Mouse (Mus musculus) fat pad, adult 2 months (tissue): Measurements from ENCODE around the gene Cytip.

Source experiments
- DNase-seq: peaks from one replicate; pipeline ENCODE4 v3.0.0-alpha.2; 2011; ENCODE audit warnings: low read depth, low spot score; ENCODE audit errors: extremely low read depth

The Cytip gene

DNA sequence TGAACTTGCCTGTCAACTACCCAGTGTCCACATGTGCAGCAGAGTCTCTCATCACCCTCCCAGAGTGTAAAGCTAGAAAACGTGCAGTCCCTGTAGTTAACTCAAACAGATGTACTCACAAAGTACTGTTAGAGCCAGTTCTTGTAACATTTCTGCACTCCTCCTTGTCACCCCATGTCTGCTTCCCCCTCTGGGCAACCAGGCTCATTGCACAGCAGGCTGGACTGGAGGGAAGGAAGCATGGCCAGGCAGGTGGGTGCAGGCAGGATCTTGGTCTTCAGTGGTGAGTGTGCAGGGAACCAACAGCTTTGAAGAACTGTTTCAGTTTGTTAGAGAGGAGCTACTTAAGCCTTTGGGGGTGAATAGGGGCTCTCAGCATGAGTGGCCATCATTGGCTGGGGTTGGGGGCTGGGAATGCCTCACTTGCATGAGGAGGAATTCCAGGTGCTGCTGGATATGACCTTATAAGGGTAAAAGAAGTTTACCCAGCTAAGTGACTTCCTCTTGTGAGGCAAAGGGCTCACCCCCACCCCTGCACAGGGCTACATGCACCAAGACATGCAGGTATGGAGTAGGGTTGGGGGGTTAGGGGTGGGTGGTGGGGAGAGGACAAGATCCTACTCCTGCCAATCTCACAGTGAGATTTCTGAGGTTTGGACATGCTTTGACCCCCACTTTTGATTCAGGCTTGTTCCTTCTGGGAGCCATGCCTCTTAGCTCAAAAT, 31.7 kb downstream of the Cytip start:
- no peak for DNase-seq

DNA sequence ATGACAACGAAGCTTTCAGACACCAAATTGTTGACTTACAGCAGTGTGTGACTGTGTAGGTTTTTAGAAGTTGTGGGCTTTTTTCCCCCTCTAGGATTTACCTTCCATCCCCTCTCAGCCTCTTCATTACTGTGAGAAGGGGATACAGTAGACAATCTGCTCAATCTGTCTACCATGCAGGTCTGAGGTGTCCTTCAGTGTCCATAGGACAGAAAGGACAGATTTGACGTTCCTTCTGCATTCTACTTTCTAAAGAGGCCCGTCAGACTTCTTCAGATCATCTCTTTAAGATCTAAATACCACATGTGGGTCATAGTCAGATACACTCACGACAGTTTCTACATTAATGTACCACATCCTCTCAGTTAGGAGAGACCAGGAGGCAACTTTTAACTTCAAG, 33.5 kb downstream of the Cytip start:
- no peak for DNase-seq

DNA sequence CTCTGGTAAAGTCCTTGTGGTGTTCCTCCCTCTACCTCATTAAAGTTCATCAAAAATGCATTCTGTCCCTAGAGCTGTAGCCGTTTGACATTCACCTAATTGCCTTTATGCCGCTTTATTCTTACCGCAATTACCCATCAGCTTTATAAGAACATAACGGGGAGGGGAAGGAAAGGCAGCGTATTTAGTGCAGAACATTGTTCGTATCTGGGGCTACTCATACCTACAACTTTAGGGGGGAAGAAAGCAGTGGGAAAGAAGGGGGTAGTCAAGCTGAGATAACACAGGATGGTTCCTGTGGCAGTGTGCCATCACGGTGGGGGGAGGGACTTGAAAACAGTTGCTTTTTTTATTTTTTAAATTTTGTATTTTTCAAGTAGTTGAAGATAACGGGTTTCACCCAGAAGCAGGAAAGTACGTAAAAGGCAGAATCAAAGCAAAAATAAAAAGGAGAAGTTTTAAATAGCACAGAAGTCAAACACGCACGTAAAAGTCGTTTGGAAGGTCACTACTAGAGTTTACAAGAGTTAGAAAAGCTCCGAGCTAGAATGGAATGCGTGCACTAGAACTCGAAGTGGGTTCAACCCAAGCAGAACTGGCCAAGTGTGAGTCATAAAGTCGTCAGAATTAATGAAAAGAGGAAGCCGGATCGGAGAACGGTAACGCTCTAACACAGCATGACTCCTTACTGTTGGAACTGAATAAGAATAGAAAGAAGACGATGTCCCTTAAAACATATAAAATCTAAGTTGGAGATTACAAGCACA, 34.6 kb downstream of the Cytip start:
- no peak for DNase-seq

DNA sequence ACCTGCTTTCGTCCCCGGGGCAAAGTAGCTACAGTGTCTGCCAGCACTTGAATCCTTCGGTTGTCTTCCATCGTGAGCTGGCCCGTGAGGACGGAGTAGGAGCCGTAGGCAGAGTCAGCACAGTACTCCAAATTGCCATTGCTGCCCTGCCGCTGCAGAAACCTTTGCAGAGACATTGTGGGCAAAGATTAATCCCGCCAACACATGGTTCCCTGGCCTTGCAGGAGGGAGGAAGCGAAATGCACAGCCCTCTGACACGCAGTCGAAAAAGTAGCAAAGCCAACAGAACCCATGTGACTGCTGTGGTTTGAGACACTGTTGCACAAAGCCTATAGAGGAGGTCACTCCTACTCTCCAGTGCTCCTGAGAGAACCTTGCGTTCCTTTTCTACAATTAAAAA, 35.5 kb downstream of the Cytip start:
- no peak for DNase-seq

DNA sequence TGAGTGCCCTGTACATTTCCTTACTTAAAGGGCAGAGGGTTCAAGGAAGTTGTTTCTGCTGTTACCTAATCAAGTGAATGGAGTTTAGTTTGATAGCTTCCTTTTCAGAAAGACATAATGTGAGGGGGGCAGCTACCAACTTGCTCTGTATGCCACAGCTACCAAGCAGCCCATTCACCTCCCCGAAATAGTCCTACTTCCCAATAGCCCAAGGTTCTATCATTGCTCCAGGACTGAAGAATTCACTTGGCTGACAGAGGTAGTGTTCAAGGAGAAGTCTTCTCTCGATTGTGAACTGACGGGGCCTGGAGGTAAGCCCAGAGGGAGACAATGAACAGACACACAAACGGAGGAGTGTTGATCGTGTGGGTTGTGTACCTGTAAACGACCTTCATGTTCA, 36.2 kb downstream of the Cytip start:
- no peak for DNase-seq

DNA sequence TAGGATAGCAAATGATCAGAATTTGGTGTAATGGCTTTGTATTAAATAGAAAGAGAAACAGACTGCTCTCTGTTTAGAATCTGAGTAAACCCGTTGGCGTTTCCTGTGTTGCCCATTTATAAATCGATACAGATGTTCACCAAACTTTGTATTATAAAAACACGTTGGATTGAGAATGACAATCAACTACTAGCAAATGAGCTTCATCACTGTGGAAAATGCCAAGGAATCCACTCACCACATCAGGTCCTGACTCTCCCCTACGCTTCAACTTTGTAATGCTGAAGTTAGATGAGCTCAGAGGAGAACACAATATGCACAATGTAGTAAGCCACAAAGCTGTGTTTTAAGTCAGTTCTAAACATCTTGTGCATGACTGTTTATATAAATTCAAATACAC, 36.8 kb downstream of the Cytip start:
- no peak for DNase-seq

DNA sequence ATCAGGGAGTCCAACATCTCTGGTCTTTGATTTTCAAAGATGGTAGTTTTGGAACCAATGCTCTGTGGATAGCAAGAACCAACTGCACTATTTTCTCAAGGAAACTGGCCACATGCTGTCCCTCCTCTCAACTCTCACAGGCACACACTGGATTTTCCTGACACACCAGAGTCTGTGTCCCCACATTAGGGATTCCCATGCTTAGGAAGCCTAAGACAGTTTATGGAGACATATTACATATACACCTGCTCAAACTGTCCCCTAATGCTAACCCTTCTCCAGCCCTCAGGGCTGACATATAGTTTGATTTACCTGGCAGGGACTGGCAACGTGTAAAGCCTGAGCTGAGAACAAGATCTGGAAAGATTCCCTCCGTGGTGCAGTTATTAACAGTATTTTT, 37.2 kb downstream of the Cytip start:
- no peak for DNase-seq

DNA sequence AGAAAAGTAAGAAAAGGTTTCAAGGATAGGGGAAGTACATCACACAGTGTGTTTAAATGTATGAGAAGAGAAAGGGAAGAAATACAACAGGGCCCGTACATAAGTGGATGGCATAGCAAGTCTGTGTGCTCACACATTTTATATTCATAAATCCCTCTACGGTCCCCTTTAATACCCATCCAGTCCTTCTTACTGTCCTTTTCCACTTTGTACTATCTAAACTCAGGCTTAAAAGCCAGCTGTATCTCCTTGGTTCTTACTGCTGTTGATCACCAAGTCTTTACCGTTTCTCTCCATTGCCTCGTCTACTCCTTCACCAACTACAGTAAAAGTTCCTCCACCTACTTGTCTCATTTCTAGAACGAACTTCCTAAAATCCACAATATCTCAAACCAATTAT, 37.9 kb downstream of the Cytip start:
- no peak for DNase-seq

DNA sequence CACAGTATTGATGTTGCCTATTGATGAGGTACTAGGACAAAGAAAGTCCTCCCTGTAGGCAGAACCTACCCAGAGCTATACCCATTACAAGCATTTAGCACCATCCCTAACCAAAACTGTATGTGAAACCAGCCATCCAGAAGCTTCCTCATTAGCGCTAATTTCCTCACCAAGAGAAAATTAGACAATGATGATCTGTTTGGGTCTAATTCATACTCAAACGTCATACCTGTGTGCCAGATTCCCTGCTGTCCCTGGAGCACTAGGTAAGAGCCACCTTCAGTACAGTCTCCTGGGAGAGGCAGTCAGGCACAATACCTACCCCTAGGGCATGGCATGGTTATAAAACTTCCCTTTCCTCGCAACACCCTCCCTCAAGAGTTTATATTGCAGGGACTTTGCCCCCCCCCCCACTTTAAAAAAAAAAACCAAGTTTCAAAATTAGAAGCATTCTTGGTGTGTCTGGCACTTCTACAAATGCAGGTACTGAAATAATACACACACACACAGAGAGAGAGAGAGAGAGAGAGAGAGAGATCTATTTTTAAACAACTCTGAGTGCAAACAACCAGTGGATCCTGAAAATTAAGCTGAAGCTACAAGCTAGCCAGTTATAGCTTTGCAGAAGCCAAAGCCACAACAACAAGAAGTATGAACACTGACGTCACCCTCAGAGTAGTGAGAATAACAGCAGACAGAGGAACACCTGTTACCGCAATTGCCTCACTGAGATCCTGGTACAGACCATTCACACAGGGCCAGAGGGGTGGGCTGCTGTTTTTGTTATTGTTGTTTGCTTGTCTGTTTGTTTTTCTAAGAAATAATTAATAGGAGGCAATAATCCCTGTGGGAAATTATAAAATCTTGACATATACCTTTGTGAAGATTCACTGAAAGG, 38.6 kb downstream of the Cytip start:
- no peak for DNase-seq

DNA sequence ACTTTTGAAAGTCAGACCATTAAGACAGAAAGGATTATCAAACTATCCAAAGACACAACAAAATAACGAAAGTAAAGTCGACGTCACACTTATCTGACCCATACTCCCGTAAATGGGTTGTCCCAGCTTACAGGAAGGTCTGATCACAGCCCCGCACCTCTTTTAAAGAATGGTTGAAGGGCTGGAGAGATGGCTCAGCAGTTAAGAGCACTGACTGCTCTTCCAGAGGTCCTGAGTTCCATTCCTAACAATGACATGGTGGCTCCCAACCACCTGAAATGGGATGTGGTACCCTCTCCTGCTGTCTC, 39.3 kb downstream of the Cytip start:
- no peak for DNase-seq

DNA sequence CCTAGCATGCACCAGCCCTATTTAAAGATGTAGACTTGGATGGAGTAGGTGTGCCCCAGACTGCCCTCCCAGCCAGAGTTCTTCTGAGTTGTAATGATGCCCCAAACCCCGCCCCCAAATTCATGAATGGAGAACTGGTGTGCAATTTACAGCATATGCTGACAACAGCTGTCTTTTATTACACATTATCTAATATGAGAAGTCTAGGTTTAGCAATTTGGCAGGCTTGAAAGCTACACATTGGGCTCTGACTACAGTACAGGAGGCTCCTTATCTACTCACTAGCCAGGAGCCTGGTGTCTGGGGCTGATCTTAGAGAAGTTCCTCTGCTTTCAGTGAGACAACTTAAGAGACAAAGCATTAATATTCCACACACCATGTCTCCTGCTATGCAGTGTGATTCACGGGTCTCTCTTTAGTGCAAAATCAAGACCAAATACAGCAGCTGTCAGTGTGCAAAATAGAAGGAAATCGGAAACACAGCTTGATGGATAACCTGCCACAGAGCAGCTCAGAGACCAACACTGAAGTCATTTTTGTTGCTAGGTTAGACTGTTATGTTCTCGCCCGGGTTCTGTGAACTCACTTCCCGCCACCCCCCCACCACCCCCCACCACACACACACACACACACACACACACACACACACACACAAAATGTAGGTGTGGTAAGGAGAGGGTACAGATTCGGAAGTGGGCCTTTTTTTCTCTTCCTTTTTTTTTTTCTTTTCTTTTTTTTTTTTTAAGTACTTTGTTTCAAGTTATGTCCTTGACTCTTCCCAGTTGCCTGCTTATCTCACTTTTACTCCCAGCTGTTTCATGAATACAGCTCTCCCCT, 39.8 kb downstream of the Cytip start:
- DNase-seq = no peak

DNA sequence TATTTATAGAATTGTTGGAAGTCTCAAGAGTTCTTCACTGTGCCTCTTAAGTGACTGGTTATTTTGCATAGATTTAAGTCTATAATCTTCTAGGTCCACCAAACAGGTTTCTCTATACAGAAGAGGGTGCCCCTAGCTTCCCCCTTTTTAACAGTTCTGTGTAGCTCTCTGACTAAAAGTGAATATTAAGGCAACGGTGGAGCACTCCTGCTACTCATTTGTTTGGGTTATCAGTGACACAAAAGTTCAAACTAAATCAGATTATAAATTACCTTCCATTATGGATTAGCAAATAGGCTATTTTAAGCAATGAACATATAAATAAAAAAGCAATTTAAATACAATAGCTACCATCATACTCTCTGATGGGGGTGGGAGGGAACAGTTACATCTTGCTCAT, 40.8 kb downstream of the Cytip start:
- no peak for DNase-seq

DNA sequence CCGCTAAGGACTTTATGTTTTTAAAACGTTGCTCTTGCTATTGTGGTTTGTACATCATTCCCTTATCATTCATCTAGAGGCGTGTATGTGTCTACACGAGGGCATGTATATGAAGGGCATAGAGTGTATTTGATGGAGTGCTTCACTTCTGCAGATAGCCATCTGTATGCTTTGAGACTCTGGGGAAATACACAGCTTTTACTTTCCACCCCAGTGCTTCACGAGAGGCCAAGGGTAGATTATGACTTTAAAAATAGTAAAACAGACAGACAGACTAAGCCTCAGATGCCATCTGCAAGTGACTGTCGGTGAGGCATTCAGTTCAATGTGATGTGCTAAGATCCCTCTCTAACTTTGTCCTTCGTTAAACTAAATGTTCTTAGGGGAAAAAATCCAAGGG, 41.6 kb downstream of the Cytip start:
- no peak for DNase-seq

DNA sequence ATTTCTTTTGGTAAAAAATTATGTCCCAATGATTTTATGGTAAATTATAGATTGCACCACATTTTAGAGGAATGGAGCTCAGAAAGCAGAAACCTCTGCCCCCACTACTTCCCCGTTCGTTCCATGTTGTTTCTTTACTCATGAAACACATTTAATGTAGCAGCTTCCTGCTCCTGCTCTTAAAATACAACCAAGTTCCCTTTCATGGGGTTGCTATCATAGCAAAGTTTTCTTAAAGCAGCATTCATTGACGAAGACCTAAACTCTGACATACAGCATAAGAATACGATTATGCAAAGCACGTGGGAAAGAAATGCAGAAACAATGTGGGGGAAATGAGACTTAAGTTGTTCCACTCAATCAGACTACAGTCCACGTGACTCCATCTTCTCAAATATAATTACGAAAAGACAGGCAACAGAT, 45.3 kb downstream of the Cytip start:
- DNase-seq = no peak

DNA sequence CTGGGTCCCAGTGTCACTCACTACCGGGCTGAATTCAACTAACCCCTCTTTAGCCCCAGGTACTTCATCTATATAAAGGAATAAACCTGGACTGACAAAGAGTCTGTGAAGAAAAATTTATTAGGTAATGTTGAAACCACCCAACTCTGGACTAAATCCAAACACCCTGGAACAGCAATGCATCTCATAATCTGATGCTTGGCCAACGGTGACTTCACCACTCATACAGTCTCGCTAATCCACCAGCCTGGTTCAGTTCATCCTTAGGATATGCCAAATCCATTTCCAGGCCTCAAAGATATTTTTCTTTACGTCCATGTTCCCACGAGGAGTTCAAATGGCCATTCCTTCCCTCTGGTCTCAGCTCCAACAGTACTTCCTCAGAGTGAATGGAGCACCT, 48.8 kb downstream of the Cytip start:
- DNase-seq = no peak

DNA sequence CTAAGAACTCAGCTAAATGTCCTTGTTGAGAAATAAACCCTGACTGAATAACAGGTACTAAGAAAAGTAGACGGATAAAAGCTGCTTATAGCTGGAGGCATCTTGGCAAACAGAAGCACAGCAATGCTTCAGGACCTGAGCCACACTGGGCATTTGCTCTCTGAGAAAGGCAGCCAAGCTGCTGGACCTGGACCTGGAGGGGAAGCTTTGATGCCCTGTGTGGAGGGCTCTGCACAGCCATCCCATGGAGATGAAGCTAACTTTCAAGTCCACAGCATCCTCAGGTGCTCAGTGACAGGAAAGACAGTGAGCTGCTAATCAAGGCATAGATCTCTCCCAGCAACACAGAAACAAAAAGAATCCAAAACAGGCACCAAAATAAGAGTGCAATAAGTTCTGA, 54.8 kb downstream of the Cytip start:
- DNase-seq = no peak

DNA sequence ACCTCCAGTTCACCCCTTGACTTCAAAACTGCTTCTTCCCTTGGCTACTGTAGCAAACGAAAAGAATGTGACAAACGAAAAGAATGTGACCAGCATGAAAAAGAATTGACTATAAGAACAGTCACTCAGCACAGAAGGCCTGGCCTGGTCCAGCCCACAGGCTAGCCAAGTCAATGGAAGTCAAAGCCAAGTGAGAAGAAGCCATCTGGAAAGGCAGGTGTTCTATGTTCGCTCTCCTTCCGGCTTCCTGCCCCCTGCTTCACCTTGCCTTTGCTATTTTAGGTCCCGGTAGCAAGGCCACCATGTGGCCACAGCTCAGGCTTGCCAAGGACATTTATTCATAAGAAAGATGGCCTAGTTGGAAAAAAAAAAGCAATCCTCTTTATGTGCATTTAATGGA, 56.7 kb downstream of the Cytip start:
- DNase-seq = no peak

DNA sequence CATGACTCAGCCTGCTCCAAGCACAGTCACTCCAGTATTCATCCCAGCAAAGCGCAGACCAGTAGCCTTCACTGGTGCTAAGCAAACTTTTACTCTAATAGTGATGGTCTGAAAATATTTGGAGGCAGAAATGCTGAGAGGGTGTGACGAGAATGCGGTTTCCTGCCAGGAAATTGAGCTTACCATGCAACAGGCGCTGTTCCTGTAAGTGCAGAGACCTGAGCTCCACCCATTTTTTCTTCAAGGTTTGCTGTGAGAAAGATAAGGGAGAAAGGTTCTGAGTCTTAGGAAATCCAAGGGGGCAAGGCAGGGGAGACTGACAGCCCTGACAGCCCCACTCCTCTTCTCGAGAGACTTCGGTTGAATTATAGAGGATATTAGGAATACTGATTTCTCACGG, 57.7 kb downstream of the Cytip start:
- no peak for DNase-seq

DNA sequence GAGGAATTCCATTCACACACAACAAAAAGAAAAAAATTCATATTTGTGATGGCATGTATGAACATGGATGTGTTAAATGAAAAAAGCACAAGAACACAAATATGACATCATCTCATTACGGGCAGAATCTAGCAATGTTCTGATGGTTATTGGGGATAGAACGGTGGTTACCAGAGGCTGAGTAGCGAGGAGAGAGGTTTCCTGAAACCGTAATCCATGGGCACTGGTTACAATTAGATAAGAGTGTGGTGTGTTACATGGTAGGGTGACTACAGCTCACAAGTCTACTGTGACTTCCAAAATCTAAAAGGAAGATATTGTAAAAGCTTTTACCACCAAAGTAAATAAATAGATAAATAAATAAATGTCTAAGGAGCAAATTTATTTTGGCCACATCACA, 58.8 kb downstream of the Cytip start:
- DNase-seq = no peak

DNA sequence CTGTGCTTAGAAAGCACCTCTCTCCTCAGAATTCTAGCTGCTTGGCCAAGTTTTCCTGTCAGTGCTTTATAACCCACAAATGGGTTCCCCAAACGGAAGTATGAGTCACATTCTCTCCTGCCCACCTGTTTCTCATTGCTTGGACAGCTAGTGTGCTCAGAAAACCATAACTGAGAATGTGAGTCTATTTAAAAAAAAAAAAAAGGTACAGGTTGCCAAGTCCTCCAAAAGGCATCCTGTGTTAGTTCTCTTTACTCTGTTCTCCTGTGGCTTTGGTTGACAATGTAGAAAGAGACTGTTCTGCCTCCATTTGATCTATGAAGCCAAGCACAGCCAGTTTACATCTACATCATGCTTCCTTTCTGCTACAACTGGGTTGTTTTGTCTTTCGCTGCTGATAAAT, 60.3 kb downstream of the Cytip start:
- no peak for DNase-seq

DNA sequence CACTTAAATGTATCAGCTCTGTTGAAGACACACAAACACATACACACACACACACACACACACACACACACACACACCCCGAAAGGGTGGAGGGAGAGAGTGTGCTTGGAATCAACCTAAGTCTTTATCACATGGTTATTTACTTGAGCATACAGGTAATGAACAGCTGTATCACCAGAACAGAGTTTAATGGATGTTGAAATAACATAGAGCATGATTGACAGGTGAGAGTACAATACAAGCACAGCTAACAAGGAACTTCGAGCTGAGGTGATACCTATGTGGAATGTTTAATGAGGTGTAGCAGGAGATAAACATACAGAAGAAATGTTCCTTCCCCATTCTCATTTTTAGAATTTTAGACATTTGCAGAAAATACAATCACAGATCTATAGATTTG, 62.7 kb downstream of the Cytip start:
- DNase-seq = no peak
